Mouse (Mus musculus): ENCODE measurements at regions not wholly inside any gene's neighbourhood (a gene's known extent, or its start where the extent isn't known, plus 50 kb on each side); places are given as distances from the start of the nearest gene placed in this dataset.

DNA sequence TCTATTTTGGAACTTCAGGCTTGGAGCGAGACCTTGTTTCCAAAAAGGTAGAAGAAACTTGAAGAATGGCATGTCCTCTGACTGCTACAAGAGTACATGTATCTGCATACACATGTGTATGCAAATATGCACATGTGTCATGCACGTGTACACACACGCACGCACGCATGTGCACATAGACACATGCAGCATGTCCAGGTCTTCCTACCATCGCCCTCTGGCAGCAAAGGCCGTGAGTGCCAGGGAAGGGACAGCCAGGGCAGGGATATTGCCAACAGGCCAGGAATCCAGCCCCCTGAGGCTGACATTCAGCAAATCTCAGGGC, 231.0 kb downstream of the Clic5 start:
- no peak for DNase-seq (ENCODE audit: low read depth, low spot score)

DNA sequence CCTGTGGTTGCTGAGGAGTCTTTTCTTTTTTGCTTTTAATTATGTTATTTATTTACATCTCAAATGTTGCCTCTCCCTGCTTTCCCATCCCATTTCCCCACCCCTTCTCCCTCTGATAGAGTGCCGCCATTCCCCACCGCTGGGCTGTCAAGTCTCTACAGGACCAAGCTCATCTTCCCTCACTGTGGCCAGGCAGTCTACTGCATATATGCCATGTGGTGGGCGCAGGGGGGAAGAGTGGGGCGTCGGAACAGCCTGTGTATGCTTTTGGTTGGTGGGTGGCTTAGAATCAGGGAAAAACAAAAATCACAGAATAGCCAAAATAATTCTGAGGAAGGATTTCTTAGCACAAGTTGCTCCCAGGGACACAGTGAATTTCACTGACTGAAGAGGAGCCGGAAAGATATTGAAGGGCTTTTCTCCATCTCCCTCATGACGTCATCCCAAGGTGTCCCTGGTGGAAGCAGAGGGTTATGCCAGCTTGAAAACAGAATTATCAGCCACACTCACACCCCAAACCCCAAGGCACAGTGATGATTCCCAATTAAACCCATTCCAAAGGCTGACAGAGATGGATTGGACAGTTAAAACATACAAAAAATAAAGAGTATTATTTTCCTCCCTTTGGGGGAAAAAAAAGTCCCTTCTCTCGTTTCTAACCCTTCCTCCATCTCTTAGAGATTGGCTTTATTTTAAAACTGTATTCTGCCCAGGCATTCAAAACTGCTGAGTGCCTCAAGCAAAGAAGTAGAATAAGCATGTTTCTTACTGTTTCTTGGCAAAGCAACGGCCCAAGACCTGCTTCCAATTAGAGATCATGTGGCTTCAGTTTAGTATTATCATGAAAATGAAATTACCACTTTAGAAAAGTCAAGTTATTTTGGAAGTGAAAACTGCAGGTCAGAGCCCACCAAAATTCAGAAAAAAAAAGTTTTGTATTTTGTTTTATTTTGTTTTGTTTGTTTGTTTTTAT, 232.0 kb downstream of the Clic5 start:
- peak; percentile 67 for DNase-seq (ENCODE audit: low read depth, low spot score)

DNA sequence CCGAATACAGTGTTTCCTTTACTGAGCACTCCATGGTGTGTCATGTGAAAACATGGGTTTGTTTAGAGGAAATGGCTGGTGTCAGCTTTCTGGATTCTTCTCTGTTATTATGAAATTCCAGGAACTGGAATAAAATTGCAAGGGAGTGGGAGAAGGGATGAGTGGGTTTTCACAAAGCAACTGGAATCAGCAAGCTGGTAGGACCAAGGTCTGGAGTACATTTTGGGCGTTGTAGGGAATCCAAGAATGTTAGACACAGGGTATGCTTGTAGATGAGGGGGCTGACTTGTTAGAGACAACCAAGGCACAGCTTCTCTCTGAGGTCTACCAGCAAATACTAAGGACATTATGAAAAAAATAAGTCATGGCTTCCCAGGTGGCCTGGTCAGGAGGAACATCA, 233.8 kb downstream of the Clic5 start:
- DNase-seq (ENCODE audit: low read depth, low spot score) = no peak

DNA sequence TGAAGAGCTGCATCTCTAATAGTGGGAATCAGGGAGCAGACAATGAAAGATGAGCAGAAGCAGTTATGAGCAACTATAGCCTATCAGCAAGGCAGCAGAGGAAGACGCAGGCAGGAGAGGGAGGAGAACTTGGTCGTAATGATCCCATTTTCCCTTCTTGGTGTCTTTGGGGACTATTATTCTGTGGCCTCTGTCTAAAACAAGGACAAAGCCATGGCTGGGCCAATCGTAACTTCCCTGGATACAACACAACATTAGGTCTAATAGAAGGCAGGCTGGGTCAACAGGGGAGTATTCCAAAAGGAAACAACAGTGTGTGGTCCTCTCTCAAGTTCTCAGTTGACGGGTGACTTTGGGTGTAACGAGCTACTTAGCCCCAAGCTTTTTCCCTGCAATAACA, 234.5 kb downstream of the Clic5 start:
- DNase-seq (ENCODE audit: low read depth, low spot score) = no peak

DNA sequence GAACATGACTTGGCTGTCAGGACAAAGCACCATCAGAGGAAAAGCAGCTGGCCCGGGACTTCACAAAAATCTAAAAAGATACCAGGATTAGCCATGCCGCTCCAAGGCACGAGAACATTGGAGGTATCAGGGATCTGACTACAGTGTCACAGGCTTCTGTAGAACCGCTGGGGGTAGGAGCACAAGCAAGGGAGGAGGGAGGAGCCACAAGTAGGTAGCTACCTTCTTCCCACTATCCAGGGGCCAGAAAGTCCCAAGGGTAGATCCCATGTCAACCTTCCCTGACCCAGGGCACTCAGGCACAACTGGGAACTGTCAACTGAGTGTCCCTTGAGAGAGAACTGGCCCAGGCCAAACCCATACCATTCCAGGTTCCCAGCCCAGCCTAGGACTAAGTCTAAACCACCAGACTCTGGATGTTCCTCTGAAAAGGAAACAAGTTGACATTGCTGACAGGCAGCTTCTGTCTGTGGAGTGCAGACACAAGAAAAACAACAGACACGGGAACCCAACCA, 235.1 kb downstream of the Clic5 start:
- DNase-seq (ENCODE audit: low read depth, low spot score) = no peak

DNA sequence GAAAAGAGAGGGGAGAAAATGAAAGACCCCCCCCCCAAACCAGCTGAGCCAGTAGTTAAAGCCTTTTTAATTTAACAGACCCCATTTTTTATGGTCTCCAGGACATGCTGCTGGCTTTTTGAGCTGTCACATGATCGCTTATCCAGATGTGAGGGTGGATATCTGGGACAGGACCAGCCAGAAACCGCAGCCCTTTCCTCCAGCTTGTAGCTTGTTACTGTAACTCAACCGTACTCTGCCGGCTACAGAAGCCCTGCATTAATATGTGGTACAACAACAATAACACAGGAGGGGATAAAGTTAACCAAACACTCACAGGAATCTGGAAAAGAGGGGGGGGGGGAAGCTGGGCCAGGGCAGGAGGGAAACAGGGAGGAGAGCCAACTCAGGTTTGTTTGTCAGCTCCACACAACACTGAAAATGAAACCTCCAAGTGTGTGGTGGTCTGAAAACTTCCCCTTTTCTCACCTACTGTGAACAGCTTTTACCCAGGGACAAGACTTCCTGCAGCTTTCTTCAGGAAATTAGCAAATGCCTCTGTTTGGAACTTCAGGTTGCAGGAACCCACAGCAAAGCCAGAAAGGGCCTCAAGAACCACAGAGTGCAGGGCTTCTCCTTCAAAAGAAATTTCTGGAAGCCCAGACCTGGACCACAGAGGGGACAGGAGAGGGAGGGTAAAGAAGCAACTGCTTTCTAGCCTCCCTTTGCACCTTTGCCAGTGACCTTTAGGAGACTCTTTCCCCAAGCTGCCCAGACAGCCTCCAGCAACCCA, 244.3 kb downstream of the Clic5 start:
- no peak for DNase-seq (ENCODE audit: low read depth, low spot score)

DNA sequence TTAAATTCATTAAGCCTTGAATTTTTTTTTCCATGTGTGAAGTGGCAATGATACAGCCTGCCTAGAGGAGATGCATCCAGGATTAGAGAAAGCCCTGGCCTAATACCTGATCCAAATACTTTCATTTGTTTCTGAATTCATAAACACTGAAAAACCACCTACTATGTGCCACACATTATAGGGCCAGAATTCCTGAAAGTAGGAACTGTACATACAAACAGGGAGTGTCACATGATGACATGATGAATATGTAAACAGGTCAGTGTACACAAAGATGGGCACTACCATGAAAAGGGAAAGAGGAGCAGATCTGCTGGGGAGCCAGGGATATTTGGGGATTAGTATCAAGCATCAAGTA, 244.9 kb downstream of the Clic5 start:
- DNase-seq (ENCODE audit: low read depth, low spot score) = no peak

DNA sequence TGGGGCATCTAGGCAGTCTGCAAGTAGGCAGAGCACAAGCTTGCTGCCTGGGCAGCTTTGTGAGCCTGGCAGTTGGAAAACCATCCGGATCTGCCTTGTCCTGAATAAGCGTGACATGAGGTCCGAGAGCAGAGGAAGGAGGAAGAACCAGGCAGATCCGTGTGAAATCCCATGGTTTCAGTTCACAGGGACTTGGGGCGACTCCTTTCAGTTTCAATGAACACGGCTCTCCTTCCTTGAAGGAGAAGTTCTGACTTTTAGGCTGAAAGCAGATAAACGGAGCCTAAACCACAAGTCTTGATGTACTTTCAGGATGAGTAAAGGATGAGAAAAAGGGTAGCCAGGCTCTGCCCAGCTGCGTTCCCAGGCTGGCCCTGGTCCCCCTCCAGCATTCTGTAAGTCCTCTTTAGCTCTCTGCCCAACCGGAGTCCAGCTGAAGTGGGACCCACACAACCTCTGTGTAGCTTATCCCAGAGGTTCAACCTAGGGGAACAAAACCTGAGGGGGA, 248.2 kb downstream of the Clic5 start:
- no peak for DNase-seq (ENCODE audit: low read depth, low spot score)

DNA sequence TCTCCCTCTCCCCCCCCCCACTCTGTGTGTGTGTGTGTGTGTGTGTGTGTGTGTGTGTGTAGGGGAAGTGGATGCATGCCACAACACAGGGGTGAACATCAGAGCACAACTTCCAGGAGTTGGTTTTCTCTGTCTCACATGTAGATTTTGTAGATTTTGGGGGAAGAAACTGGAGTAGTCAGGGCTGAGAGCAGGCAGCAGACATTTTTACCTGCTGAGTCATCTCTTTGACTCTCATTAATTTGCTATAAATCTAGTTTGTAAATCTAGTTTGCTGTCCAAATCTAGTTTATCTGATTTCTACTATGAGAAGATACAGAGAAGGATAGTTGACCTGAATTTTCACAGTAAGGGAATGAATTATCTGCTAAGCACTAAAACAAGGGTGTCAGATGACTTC, 250.1 kb downstream of the Clic5 start:
- peak; percentile 92 for DNase-seq (ENCODE audit: low read depth, low spot score)

DNA sequence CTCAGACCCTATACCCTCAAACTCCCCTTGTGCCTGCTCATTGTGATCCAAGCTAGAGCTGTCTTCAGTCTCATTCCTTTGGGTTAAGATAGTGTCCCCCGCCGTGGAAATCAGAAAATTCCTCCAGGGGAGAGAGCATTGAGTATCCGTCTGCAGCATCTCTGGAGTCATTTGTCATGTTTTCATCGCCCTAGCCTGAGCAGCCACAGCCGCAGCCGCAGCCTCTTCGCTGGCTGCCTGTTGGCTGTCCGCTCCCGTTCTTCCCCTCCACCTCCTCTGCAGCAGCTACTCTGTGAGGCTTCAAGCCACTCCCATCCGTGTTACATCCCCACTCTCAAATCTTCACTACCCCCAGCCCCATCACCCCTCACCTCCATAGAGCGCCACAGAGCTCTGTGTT, 255.1 kb downstream of the Clic5 start:
- peak; percentile 56 for DNase-seq (ENCODE audit: low read depth, low spot score)

DNA sequence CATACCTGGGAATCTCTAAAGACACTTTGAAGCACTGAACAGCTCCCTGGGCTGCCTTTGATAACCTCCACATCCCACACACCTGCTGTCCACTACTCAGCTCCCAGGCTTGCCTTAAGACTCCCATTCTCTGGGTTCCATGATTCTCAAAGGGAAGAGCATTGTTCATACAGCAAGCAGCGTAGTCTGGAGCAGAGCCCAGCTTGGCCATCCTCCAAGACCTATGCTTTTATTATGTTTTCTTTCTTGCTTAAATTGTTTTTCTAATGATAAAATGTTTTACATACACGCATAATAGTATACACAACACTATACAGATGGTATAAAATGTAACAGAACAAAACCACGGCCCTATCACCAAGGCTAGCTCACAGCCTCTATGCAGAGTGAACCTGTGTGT, 257.0 kb downstream of the Clic5 start:
- peak; percentile 32 for DNase-seq (ENCODE audit: low read depth, low spot score)

All from 3T3-L1 (cell line).